Mouse (Mus musculus): Measurements from ENCODE around the gene Tecta. TPM values are rescaled to one million over a fixed set of nuclear protein-coding genes. Genes with fewer than 3 reads are reported as not detected.

Gene Tecta
- 0.02 TPM in 1 of 2 replicates, not detected in the other for polyA plus RNA-seq (2012)

DNA sequence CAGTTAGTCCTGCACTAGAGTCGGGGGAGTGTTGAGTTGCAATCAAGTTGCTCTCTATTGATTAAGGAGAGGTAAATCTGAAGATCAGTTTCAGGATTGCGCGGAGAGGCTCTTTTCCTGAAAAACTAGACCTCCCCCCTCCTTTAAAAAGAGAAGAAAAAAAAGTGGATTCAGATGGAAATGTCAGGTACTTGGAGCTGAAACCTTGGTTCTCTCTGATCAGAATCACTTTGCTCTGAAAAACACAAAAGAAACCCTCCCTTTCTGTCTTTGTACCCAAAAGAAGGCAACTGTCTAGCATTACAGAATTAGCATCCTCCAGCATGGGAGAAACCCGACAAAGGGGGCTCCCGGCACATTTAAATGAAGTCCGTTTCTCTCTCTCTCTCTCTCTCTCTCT, at the start of gene Tecta:
Gene Tecta (minus strand): TSS at position 101 of the 400 bp plus-strand sequence.
- Histone ChIP-seq H3K27me3 (ENCODE audit: control insufficient read depth) (peaks cover 3% of the 10 kb centered on the region; the same call in 1 of the 2 replicates), H3K4me1 (ENCODE audit: control insufficient read depth) (no peaks in the 10 kb centered on the region)

DNA sequence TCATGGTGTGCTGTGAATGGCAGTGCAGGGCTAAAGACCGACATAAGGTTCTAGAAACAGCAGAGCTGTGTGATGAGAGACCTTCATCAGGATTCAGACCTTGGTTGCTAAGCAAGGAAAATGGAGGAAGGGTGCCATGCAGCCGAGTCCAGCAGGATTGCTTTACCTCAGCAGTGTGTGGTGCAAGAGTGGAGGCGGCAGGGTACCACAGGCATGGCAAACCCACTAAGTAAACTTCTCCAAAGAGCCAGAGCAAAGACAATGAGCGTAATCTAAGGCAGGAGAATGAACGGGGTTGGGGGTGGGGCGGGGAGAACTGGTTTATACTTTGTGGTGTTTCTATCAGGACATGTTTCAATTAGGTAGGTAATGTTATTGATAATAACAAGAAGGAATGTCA, 49.3 kb upstream of the Tecta start:
- H3K36me3 ChIP-seq (ENCODE audit: control insufficient read depth) = peaks cover 95% of the 10 kb centered on the region
- peaks cover 18% of the 10 kb centered on the region for H3K4me1 ChIP-seq (ENCODE audit: control insufficient read depth)
- TF ChIP-seq GATA1 (IDR thresholded peaks at IDR 0.05; ENCODE audit: low read length) (no peak), TAL1 (IDR thresholded peaks at IDR 0.05; ENCODE audit: low read length) (no peak)
- H3K9me3 ChIP-seq (ENCODE audit: control insufficient read depth, low read length) = no peaks in the 10 kb centered on the region
- H3K4me3 ChIP-seq (replicated peaks) = no peak overlapping the region
- H3K27me3 ChIP-seq (ENCODE audit: control insufficient read depth) = no peaks in the 10 kb centered on the region

More for the DNA sequence above, at the start of gene Tecta:
- H3K4me3 ChIP-seq (replicated peaks) = no peak within 1 kb of the TSS
- TF ChIP-seq GATA1 (IDR thresholded peaks at IDR 0.05; ENCODE audit: low read length) = no peak
- TF ChIP-seq TAL1 (IDR thresholded peaks at IDR 0.05; ENCODE audit: low read length) = no peak
- no peaks in the 10 kb centered on the region for H3K36me3 ChIP-seq (ENCODE audit: control insufficient read depth)
- H3K9me3 ChIP-seq (ENCODE audit: control insufficient read depth, low read length) = no peaks in the 10 kb centered on the region

DNA sequence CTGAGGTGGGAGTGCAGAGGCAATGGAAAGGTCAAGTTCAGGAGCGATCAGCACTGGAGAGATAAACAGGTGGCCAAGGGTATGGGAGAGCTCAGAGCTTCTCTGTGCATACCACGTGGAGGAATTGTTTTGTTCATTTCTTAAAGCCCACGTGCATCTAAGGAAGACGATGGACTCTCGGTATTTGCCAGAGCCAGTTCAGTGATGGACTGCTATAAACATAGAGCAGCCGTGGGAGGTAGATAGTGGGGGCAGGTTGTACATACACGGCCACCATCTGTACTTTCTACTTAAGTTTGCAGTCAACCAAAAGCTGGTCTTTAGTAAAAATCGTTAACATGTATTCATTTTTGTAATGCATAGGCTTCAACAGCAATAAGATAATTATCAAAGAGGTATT, 42.4 kb upstream of the Tecta start:
- peaks cover 15% of the 10 kb centered on the region for H3K4me1 ChIP-seq (ENCODE audit: control insufficient read depth)
- no peak overlapping the region for H3K4me3 ChIP-seq (replicated peaks)
- no peaks in the 10 kb centered on the region for H3K27me3 ChIP-seq (ENCODE audit: control insufficient read depth)
- no peak for TF ChIP-seq TAL1 (IDR thresholded peaks at IDR 0.05; ENCODE audit: low read length)
- no peak for TF ChIP-seq GATA1 (IDR thresholded peaks at IDR 0.05; ENCODE audit: low read length)
- H3K36me3 ChIP-seq (ENCODE audit: control insufficient read depth) = peaks cover 98% of the 10 kb centered on the region
- no peaks in the 10 kb centered on the region for H3K9me3 ChIP-seq (ENCODE audit: control insufficient read depth, low read length)

DNA sequence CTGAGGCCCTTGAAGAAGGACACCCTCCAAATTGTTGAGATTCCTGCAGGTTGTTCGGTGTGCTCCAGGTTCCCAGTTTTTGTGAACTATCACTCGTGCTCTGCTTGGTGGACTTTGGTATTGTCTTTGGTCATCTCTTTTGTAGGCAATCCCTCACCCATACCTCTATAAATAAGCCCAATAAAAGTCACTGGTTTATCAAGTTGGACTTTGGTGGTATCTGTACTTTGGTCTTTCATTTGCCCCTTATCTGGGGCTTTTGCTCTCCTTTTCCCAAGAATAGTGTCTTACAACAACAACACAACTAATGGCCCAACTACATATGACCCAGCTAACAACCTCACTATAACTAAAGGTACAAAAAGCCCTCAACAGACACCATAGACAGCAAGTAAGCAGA, 41.5 kb upstream of the Tecta start:
- no peak for TF ChIP-seq GATA1 (IDR thresholded peaks at IDR 0.05; ENCODE audit: low read length)
- TF ChIP-seq TAL1 (IDR thresholded peaks at IDR 0.05; ENCODE audit: low read length) = no peak
- no peaks in the 10 kb centered on the region for H3K27me3 ChIP-seq (ENCODE audit: control insufficient read depth)
- no peak overlapping the region for H3K4me3 ChIP-seq (replicated peaks)
- H3K4me1 ChIP-seq (ENCODE audit: control insufficient read depth) = peaks cover 23% of the 10 kb centered on the region
- H3K9me3 ChIP-seq (ENCODE audit: control insufficient read depth, low read length) = no peaks in the 10 kb centered on the region
- peaks cover 99% of the 10 kb centered on the region for H3K36me3 ChIP-seq (ENCODE audit: control insufficient read depth)

DNA sequence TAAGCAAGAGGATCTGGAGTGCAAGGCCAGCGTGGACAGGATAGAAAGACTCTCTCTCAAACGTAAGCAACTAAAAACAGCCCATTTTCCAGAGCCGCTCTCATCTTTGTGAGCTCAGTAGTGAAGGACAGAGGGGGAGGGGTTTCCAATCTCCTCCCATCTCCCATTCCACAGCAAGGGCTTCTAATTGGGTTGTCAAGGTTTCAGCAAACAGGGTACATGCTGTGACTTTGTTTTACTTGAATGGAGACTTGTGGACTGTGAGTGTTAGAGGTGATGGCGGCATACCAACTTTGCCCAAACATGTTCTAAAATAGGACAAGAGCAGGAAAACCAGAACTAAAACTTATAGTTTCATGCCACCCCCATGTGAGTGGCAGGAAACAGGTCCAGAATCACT, 39.7 kb upstream of the Tecta start:
- no peaks in the 10 kb centered on the region for H3K9me3 ChIP-seq (ENCODE audit: control insufficient read depth, low read length)
- no peaks in the 10 kb centered on the region for H3K27me3 ChIP-seq (ENCODE audit: control insufficient read depth)
- H3K4me1 ChIP-seq (ENCODE audit: control insufficient read depth) = peaks cover 32% of the 10 kb centered on the region
- peaks cover 99% of the 10 kb centered on the region for H3K36me3 ChIP-seq (ENCODE audit: control insufficient read depth)
- no peak for TF ChIP-seq GATA1 (IDR thresholded peaks at IDR 0.05; ENCODE audit: low read length)
- TF ChIP-seq TAL1 (IDR thresholded peaks at IDR 0.05; ENCODE audit: low read length) = no peak
- no peak overlapping the region for H3K4me3 ChIP-seq (replicated peaks)

DNA sequence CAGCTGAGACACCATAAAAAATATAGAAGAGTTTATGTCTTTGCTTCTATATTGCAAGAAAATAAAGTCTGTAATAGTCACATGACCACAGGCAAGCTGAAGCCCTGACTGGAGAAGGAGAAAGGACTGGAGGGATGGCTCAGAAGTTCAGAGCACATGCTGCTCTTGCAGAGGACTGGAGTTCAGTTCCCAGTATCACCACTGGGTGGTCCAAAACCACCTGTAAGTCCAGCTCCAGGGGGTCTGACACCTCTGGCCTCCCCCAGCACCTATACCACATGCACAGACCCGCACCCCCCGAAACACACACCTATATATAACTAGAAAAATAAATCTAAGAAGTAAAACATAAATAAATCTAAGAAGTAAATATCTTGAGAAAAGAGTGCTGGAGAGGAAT, 32.4 kb upstream of the Tecta start:
- Histone ChIP-seq H3K27me3 (ENCODE audit: control insufficient read depth) (no peaks in the 10 kb centered on the region), H3K9me3 (ENCODE audit: control insufficient read depth, low read length) (no peaks in the 10 kb centered on the region), H3K36me3 (ENCODE audit: control insufficient read depth) (peaks cover 98% of the 10 kb centered on the region), H3K4me3 (replicated peaks) (no peak overlapping the region), H3K4me1 (ENCODE audit: control insufficient read depth) (peaks cover 21% of the 10 kb centered on the region)
- TF ChIP-seq GATA1 (IDR thresholded peaks at IDR 0.05; ENCODE audit: low read length) = no peak
- no peak for TF ChIP-seq TAL1 (IDR thresholded peaks at IDR 0.05; ENCODE audit: low read length)

DNA sequence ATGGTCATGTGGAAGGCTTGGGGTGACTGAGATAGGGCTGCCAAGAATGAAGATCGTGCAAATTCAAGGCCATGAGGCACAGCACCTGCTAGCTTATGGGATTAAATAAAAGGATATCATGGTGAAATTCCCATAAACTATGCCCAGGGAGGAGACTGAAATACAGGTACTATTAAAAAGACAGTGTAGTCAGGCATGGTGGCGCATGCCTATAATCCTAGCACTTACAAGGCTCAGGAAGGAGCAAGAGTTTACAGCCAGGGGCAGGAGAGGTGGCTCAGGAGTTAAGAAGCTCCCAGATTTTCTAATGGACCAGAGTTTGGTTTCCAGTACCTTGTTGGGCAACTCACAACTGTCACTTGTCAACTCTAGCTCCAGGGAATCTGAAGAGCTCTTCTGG, 31.9 kb upstream of the Tecta start:
- Histone ChIP-seq H3K27me3 (ENCODE audit: control insufficient read depth) (no peaks in the 10 kb centered on the region), H3K36me3 (ENCODE audit: control insufficient read depth) (peaks cover 98% of the 10 kb centered on the region), H3K9me3 (ENCODE audit: control insufficient read depth, low read length) (no peaks in the 10 kb centered on the region), H3K4me1 (ENCODE audit: control insufficient read depth) (peaks cover 20% of the 10 kb centered on the region), H3K4me3 (replicated peaks) (no peak overlapping the region)
- no peak for TF ChIP-seq TAL1 (IDR thresholded peaks at IDR 0.05; ENCODE audit: low read length)
- TF ChIP-seq GATA1 (IDR thresholded peaks at IDR 0.05; ENCODE audit: low read length) = no peak

DNA sequence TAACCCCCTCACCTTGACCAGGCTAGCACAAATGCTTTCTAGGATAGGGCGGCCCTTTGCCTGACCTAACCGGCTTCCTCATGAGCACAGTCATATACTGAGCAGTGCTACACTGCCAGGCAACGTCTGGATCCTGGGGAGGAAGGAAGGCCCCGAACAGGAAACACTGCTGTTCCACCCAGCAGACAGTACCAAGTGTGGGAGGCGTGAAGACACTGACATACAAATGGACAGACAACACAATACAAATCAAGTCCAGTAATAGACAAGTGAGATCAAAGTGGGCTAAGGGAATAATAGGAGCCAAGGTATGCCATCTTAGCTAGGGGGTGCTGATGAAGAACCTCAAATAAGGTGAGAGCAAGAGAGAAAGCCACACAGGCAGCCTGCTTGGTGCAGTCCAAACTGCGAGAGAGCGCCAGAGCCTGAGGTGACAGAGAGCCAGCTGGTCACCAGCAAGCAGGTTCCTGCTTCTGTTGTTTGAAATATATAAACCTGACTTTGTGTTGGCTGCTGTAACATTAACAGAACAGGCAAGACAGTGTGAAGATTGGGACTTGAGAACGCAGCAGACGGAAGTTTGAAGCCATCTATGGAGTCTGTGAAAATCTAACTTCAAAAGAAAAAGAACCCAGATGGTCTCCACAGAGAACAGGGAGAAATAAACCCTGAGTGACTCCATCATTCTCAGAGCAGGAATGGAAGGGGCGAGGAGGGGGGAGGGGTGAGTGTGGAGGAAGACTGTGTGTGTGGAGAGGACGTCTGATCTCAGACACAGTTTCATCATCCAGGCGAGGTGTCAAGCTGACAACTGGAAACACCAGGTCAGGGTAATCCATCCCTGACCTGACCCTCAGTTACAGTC, 28.6 kb upstream of the Tecta start:
- Histone ChIP-seq H3K36me3 (ENCODE audit: control insufficient read depth) (peaks cover 88% of the 10 kb centered on the region), H3K27me3 (ENCODE audit: control insufficient read depth) (no peaks in the 10 kb centered on the region), H3K4me3 (replicated peaks) (no peak overlapping the region), H3K9me3 (ENCODE audit: control insufficient read depth, low read length) (no peaks in the 10 kb centered on the region), H3K4me1 (ENCODE audit: control insufficient read depth) (peaks cover 10% of the 10 kb centered on the region)
- TF ChIP-seq GATA1 (IDR thresholded peaks at IDR 0.05; ENCODE audit: low read length) = no peak
- no peak for TF ChIP-seq TAL1 (IDR thresholded peaks at IDR 0.05; ENCODE audit: low read length)

DNA sequence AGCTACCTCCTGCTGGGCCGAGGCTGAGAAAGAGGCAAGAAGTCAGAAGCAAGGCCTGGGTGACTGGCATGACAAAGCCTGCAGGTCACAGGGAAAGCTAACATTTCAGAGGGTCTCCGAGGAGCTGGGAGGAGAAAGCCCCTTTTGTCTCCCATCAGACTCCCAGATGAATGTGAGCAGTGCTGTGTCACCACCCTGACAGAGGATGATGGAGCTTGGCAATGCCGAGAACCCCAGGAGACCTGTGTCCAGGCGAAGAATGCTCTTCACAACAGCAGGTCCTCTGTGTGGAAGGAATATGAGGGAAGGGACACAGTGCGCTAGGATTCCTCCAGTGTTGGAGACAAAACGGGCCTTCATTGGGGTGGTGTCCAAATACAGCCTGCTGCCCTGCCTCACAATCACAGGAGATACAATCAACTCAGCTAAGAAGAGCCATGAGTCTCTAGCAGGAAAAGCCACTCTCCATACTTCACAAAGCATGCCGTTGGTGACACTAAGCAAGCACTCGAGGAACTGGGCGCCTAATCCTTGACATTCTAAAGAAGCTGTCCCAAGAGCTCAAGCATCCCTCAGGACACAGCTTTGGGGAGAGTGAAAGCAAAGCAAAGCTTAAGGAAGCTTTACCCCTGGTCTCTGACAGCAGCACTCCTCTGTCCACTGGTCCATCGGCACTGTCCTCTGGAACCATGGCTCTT, 27.1 kb upstream of the Tecta start:
- no peak overlapping the region for H3K4me3 ChIP-seq (replicated peaks)
- peaks cover 12% of the 10 kb centered on the region for H3K4me1 ChIP-seq (ENCODE audit: control insufficient read depth)
- no peaks in the 10 kb centered on the region for H3K9me3 ChIP-seq (ENCODE audit: control insufficient read depth, low read length)
- no peak for TF ChIP-seq GATA1 (IDR thresholded peaks at IDR 0.05; ENCODE audit: low read length)
- no peak for TF ChIP-seq TAL1 (IDR thresholded peaks at IDR 0.05; ENCODE audit: low read length)
- H3K36me3 ChIP-seq (ENCODE audit: control insufficient read depth) = peaks cover 88% of the 10 kb centered on the region
- no peaks in the 10 kb centered on the region for H3K27me3 ChIP-seq (ENCODE audit: control insufficient read depth)

All from erythroblast, embryonic 14.5 days (primary cell).